Mouse (Mus musculus) hematopoietic stem cell, adult 5-6 weeks (primary cell): ENCODE measurements at regions not wholly inside any gene's neighbourhood (a gene's known extent, or its start where the extent isn't known, plus 50 kb on each side); places are given as distances from the start of the nearest gene placed in this dataset.

Source experiments
- ATAC-seq, 2 experiments: fragments of 125-278 bp in 1 of 2; replicated peaks in 1 of 2; 2 replicates each; pipeline ENCODE4 v1.8.0; 2016 to 2017; ENCODE audit warnings: inconsistent platforms in 2 of 2, mild to moderate bottlenecking in 2 of 2, moderate number of reproducible peaks in 2 of 2, low read depth in 1 of 2, moderate TSS enrichment in 1 of 2; ENCODE audit not compliant: low FRiP score in 2 of 2, poor library complexity in 2 of 2, severe bottlenecking in 2 of 2, insufficient read depth in 1 of 2, low TSS enrichment in 1 of 2

GRCm38 (mm10) chr7:36919413-36919812 is 221.5 kb downstream of the Tshz3 start:
- no peak for ATAC-seq

DNA sequence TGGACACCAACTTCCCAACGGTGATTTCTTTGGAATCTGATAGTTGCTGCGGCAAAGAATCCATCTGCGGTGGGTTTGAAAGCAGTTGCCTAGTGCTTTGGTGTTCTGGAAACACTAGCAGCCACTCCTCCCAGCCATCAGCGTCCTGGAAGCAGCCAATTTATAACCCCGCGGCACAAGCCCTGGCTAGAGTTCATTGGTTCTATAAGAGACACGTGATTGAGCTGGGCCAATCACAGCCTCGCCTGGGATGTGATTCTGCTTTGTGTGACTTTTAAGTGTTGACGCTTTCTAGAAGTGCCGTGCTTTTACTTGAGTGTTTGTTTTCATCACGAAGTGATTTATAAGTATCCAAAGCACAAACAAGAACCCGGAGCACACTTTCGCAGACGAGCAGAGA is 223.1 kb downstream of the Tshz3 start:
- ATAC-seq: no peak

GRCm38 (mm10) chr7:36933490-36933889 is 235.6 kb downstream of the Tshz3 start:
- ATAC-seq: no peak

GRCm38 (mm10) chr7:36934792-36935555 is 237.1 kb downstream of the Tshz3 start:
- ATAC-seq: no peak

DNA sequence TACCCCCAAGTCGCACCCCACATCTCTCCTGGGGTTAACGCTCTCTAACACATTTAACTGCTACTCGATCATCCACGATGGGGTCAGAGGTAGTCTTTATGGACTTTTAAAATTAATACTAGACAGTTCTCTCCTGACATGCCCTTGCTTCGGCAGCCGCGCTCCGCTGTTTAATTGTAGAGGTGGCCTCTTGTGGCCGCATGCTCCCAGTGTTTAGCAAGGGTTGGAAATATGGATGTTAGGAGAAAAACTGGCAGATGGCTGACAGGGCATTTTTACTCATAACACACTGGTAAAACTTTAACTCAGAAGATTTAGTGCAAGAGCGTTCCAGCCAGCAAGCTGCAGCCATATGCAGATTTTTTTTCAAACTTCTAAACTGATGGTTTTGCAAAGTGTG is 242.7 kb downstream of the Tshz3 start:
- ATAC-seq: no peak

GRCm38 (mm10) chr7:36945024-36945815 is 247.3 kb downstream of the Tshz3 start:
- no peak for ATAC-seq

DNA sequence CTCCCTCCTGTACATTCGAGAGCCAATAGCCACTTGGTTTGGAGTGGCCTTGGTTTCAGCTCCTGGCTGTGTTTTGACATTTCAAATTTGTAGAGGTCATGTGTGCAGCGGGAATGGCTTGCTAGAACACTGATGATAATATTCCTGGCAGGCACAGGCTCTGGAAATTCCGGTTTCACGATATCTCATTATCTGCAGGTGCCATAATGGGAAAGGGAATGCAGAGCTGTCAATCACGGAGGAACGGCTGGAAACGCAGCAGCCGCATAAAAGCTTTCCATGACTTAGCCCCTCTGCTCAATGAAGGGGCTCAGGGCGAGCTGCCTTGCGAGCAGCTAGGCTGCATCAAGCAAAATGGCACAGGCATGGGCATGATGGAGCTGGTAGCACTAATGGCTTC is 251.6 kb downstream of the Tshz3 start:
- ATAC-seq: no peak

DNA sequence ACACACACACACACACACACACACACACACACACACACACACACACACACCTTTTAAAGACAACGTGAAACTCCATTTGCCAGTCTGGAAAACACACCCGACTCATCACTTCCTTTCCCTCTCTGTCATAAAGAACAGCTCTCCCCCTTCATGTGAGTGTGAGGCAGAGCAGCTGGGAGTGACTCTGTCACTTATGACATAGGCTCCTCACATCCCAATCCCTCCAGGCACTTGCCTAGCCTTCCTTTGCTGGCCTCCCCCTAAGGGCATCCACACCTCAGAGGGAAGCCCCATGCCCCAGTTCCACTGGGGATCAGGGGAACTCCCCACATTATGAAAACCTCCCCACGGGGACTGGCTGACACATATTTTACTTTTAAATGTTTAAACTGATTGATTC is 257.5 kb downstream of the Tshz3 start:
- no peak for ATAC-seq

GRCm38 (mm10) chr7:36958255-36958654 is 260.3 kb downstream of the Tshz3 start:
- ATAC-seq: no peak

DNA sequence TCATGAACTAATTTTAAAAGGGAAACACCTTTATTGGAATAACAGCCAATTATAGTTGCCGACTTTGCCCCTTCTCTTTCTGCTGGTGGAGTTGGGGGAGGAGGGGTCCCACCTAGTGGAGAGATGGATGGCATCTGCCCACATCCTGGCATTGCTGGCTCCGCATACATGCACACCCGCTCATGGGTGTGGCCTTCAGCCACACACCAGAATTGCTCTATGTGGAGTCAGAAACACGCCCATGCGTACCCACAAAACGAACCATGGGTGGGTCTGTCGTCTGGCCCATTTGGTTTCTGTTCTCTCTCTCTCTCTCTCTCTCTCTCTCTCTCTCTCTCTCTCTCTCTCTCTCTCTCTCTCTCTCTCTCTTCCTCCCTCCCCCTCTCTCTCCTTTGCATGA is 273.9 kb downstream of the Tshz3 start:
- no peak for ATAC-seq

- ATAC-seq: no peak
These were observed 275.9 kb downstream of the Tshz3 start for GRCm38 (mm10) chr7:36973654-36974320.

DNA sequence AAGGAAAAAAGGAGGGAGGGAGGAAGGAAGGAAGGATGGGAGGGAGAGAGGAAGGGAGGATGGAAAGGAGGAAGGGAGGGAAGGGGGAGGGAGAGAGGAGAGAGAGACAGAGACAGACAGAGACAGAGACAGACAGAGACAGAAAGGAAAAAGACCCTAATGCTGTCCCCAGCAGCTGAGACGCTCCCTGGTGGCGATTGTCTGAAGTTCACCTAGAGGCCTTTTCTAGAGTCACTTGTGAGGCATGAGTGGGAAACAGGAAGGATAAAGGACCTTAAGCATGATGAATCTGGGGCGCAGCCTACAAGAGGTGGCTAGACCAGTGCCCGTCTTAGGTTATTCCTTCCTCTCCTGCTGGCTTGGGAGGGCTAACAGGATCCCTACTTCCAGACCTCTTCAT is 276.7 kb downstream of the Tshz3 start:
- no peak for ATAC-seq

GRCm38 (mm10) chr7:36975475-36975874 is 277.6 kb downstream of the Tshz3 start:
- ATAC-seq: no peak

GRCm38 (mm10) chr7:36977819-36978218 is 279.9 kb downstream of the Tshz3 start:
- ATAC-seq: no peak

DNA sequence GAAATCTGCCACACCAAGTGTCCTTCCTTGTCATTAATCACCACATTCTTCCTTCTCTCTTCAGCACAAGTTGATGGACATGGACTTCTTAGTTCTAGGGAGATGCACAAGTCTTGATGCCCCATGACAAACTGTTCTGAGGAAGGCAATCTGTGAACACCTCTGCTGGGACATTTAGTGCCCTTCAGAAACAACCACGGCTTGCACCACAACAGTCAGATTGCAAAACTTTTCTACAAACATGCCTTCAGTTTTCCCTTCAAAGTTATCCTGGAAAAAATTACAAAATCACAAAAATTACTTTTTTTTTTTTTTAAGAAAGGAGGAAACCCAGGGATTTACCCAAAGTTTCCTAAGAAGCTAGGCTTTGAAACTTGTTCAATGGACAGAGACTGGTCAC is 291.5 kb downstream of the Tshz3 start:
- ATAC-seq: no peak

DNA sequence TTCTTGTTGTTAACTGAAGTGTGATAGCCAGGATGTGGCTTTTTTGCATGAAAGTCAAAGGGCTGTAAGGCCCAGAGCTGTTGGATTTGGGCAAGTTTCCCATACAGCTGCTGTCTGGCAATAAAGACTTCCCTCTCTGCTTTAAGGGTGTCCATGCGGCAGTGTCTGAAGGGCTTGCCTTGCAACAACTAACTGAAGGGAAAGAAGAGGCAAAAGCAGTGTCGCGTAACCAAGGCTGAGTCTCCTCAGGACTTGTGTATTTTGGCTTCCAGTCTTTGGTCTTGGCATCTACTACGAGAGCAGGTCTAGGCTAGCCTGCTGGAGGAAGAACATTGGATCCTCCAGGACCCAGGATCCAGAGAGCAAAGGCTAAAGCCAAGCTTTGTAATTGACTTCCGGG is 306.7 kb downstream of the Tshz3 start:
- ATAC-seq: no peak

DNA sequence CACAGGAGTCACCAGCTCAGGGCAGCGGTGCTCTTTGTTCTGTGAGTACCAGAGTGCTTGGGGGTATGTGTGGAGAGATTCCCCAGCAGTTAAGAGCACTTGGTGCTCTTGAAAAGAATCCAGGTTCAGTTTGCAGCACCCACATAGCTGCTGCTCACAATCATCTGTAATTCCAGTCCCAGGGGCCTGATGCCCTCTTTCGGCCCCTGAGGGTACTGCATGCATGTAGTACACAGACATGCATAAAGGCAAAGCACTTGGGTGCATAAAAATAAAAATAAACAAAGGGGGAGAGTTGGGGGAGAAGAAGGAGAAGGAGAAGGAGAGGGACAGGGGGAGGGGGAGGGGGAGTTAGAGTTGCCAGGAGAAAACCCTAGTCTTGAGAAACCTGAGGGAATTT is 307.8 kb downstream of the Tshz3 start:
- no peak for ATAC-seq

DNA sequence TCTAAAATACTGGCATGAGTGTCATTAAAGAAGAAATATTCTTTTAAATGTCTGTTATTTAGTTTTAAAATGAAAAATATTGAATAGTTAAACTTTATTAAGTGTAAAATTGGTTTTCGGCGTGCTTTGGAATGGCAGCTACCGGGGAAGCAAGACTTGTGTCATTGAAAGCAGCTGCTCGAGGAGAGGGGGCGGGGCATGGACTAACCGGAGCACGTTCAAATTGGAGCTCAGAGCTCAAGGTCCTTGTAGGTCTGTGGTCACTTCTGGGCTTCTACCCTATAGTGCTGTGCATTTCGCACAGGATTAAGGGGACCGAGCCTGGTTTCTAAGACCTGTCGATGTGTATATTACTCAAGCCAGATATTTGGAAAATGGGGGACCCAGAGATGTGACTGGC is 309.0 kb downstream of the Tshz3 start:
- ATAC-seq: no peak
